Comparison of ENCODE assay signal across 22 mouse cellular contexts in genomic region chrX:52221016-52221415, GRCm38 (mm10). TPM values are rescaled to one million over a fixed set of nuclear protein-coding genes. Genes with fewer than 3 reads are reported as not detected.
DNase-seq lines count a peak whose midpoint lies in the region; TF ChIP-seq lines count a peak whose summit lies in the region.
"Had no signal": no experiment of that assay in that cellular context is flagged by ENCODE, and none has a peak within 500 bp of the region (broad histone marks: within the 10 kb centered on the region; RNA-seq: fewer than 3 reads in every experiment).

No protein-coding gene starts in this region.

- H3K4me3 ChIP-seq in lung, adult 2 months (replicated peaks; ENCODE audit: extremely low read depth, low read depth, low read length), result no peak overlapping the region
- H3K4me3 ChIP-seq: embryonic facial prominence, embryonic 13.5 days; embryonic facial prominence, embryonic 15.5 days; forebrain, embryonic 10.5 days; forebrain, embryonic 12.5 days had no signal

- TF ChIP-seq POLR2A in lung, adult 2 months (IDR thresholded peaks at IDR 0.05; ENCODE audit: borderline replicate concordance, extremely low read depth, low read depth, low read length), result no peak

- TF ChIP-seq CTCF in lung, adult 2 months (IDR thresholded peaks at IDR 0.05; ENCODE audit: insufficient read depth, low read length), result no peak

- H3K4me1 ChIP-seq in lung, adult 2 months (ENCODE audit: control insufficient read depth, insufficient read depth, low read length), result no peaks in the 10 kb centered on the region
- H3K4me1 ChIP-seq: embryonic facial prominence, embryonic 13.5 days; forebrain, embryonic 10.5 days; forebrain, embryonic 12.5 days had no signal

- peak; percentile 3 for DNase-seq in lung, adult 2 months
- no peak for DNase-seq in lung, postnatal 36 days
- DNase-seq in lung, postnatal 25 days (ENCODE audit: low spot score), result peak; percentile 23
- DNase-seq in lung, postnatal 10 days, result no peak
- DNase-seq in 3T3-L1 (ENCODE audit: low read depth, low spot score), result peak; percentile 74
- peak; percentile 31 for DNase-seq in fibroblast of lung, adult 2 months (ENCODE audit: low read depth)
- no peak for DNase-seq in layer of hippocampus, adult 9-11 months
- no peak for DNase-seq in gastrocnemius, adult 18-20 months (ENCODE audit: low spot score)
- DNase-seq: adrenal gland, adult 2 months; adrenal gland, postnatal 10 days; adrenal gland, postnatal 25 days; cerebellum, adult 11 months; cerebellum, adult 18-20 months; cerebellum, adult 8-10 months; cerebellum, adult 9-11 months; cerebellum, postnatal 14 days; cerebellum, postnatal 36 days; embryo, embryonic 11 days had no signal

RNA-seq across cellular contexts. Expression of gene Gpc4, which starts 56.0 kb away (rescaled TPM):
- polyA plus RNA-seq in lung, adult 2 months (2012; rRNA removed), result 12.5 and 15.2 TPM in 2 replicates
- total RNA-seq in gastrocnemius, adult 18-20 months (2021), result 10 to 100 TPM; 38.6 to 46.2 TPM

Comparison
In these comparisons a context has a peak if more than half of its experiments do, and no peak if none do; other contexts are left out.
1. DNase-seq: peak in lung, adult 2 months (single experiment), lung, postnatal 25 days (single experiment), 3T3-L1 (single experiment) and fibroblast of lung, adult 2 months (single experiment); none in lung, postnatal 36 days (single experiment), lung, postnatal 10 days (single experiment), layer of hippocampus, adult 9-11 months (single experiment) and gastrocnemius, adult 18-20 months (single experiment).